Mouse (Mus musculus): ENCODE measurements around the gene Gda. TPM values are rescaled to one million over a fixed set of nuclear protein-coding genes. Genes with fewer than 3 reads are reported as not detected.

The Gda gene
- total RNA-seq, 2 experiments from 2014 or later: 153 to 155 TPM

DNA sequence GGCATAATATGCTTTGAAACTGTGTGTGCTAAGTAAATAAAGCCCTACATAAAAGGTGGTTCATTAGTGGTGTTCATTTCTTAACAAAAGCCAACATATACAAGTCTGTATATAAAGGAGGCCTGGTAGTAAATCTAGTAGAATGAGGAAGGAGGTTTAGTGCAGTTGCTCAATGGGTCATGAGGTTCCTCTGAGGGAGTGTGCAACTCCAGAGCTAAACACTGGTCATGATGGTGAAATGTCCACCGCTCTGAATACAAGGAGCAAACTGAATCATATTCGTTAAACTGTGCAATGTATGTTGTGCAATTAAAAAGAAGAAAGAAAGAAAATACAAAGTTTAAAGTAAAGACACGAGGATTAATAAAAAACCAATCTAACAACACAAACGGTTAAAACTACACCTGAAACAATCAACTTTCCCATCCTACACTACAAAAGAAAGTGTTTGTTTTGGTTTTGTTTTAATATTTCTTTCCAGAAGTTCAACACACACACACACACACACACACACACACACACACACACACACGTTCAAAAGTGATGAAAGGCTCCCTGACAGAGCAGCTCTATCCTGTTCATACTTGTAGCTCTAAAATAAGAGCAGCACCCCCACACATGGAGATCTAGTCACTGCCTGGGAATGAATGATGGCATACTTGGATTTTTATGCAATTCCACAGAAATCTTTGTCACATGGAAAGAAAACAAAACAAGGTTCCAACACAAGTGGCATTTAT is 11.9 kb downstream of the Gda start:
- DNase-seq (ENCODE audit: low spot score in 2 of 2): no peak

DNA sequence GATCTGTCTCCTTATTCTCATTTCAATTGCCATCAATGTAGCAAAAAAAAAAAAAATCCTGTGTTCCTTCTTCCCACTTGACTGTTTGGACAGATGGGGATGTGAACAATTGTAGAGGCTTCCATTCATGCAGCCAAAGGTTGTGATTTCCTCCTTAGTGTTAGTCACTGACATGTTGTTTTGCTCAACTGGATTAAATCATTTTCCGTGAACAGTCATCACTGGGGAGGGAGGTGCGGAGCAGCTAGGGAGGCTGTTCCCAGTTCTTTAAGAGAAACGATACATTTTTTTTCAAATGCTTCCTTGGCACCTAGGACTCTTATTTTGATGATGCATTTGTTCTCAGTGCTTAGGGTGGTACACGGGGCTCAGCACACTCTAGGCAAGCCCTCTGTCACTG is 15.8 kb downstream of the Gda start:
- DNase-seq (ENCODE audit: low spot score in 2 of 2): no peak

DNA sequence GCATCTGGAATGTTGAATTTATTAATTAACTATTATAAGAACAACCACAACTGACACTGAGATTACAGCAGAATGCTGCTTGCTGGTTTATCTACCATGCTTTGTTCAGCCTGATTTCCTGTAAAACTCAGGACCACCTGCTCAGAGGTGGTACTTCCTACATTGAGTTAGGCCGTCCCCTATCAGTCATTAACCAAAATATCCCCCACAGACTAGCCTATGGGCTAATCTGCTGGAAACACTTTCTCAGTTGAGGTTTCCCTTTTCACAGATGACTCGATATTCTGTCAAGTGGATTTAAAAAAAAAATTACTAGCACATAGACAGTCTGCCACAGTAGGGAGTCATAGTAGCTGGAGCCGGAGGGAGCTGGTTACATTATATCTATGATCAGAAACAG is 31.5 kb downstream of the Gda start:
- no peak for DNase-seq (ENCODE audit: low spot score in 2 of 2)

DNA sequence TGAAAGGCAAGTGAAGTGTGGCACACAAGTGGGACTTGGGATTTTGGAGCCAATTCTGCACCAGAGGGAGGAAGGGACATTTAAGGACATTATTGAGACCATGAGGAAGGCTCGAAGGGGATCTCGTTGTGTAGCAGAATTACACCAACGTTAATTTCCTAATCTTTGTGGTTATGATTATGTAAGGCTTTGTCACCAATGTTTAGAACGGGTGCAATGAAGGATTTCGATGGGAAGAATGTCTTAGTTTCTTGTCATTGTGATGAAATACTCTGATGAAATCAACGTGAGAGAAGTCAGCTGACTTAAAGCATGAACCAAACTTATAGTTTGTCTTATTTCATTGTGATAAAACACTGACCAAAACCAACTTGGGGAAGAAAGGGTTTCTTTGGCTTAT is 32.4 kb downstream of the Gda start:
- no peak for DNase-seq (ENCODE audit: low spot score in 2 of 2)

DNA sequence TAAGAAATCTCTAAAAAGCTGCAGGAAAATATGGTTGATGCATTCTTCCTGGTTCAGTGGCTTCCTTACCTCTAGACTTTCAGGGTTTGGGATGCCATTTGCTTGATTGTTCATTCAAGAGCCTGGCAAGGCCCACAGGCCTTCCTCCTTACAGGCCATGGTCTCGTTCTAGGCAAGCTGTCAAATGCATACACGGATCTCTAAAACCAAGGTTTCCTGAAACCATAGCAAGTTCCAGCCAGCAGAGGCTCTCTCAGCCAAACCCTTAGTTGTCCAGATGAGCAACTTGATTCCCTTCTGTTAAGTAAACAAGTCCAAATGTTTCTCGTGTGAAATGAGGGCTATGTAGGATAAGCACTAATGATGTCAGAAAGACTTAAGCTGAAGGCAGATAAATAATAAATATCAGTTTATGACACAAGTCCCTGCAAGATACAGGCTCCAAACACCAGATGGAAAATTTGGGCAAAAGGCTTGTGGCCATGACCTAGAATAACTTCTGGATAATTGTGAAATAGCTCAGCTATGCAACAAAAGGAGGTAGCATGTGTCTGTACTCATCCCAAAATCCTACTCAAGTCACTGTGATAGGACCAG is 34.0 kb downstream of the Gda start:
- no peak for DNase-seq (ENCODE audit: low spot score in 2 of 2)

DNA sequence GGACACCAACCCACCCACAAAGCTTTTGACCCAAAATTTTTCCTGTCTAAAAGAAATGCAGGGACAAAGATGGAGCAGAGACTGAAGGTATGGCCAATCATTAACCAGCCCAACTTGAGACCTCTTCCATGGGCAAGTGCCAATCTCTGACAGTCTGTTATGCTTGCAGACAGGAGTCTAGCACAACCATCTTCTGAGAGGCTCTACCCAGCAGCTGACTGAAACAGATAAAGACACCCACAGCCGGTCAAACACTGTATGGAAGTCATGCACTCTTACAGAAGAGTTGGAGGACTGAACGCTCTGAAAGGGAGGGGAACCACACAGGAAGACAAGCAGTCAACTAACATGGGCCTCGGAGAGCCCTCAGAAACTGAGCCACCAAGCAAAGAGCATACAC is 36.7 kb downstream of the Gda start:
- DNase-seq (ENCODE audit: low spot score in 2 of 2): no peak

DNA sequence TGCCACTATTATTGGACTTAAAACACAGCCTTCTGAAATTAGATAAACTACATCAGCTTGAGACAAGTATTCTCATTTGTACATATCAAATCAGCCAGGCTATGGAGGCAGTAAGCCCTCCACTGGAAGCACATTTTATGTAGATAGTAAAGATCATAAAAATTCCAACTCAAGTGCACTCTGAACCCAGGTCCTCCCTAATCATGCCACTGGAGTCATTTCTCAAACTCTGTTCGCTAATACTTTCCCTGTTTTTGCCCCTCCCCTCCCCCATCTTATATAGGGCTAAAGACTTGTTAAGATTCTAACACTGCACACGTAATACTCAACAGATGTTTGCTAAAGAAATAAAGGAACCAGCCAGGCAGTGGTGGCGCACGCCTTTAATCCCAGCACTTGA is 39.9 kb downstream of the Gda start:
- no peak for DNase-seq (ENCODE audit: low spot score in 2 of 2)

DNA sequence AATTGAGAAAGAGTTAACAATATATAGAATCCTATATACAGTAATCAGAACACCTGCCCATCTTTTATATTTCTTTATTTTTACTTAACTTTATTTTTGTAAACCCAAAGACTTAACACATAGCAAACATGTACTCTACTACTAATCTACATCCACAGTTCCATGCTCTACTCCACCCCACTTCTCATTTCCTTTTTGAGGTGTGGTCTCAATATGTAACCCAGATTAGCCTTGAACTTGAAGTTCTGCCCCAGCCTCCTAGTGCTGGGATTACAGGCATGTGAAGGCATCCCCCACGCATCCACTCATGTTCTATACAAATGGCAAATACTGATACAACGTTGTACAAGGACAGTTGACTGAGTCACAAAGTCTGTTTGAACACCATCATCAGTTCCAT is 40.4 kb downstream of the Gda start:
- DNase-seq (ENCODE audit: low spot score in 2 of 2): no peak

DNA sequence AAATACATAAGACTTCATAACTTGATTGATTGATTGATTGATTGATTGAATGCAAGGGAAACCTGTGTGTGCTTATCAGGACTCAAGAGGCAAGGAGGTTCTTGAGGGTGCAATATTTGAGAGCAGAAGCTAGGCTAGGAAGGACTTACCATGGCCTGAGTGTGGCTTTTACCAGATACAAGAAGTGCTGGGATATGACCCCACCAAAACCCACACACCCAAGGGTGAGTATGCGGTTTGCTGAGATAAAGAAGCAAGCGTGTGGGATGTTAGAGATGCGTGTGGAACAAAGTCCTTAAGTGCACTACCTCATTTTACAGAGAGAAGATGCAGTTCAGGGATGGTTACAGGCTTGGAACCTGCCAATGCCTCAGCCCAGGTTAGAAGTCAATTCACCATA is 41.0 kb downstream of the Gda start:
- DNase-seq (ENCODE audit: low spot score in 2 of 2): no peak

DNA sequence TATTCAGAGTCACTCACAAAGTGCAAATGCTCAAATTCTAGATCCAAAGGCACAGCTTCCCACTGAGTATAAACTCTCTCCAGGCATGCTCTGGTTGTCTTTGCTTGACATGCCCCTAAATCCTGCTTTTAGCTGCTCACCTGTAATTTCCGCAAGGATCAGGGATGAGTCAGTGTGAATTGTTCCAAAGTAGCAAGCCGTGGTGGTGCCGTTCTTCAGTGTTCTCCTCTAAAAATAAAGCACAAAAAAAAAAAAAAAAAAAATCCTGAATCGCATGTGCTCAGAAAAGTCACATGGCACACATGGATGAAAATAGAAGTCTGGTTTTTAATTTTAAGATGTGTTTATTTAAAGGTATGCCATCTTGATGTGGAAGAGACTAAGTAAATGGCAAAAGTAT is 47.9 kb downstream of the Gda start:
- DNase-seq (ENCODE audit: low spot score in 2 of 2): no peak

DNA sequence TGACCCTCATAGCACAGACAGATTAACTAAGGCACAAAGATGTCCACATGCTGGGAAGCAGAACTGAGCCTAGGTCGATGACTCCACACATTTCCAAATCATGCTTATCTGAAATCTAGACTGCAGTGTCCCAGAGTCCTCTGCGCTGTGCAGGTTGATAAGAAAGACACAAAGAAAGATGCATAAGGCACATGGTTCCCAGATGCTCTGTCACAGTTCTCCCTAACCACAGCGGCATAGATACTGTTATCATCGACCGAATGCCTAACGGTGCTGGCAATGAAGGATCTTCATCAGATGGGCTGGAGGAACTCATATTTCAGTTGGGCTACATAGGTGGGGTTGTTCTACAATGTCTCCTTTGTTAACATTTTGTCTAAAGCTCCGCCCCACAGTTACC is 49.5 kb downstream of the Gda start:
- DNase-seq (ENCODE audit: low spot score in 2 of 2): no peak

DNA sequence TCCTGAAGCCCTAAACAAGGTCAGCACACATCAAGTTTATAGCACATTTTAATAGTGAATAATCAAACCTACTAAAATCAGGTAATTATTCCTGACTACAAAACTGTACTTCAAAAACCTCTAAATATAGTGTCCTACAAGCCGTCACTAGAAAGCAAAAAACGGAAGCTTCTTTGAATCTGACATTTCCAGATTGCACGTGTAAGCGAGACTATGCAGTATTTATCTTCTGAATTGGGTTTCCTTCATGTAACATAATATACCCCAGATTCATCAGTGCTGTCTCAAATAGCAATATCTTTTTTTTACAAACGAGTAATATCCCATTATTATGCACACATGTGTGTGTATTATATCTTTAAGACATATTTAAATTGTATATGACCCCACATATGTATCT is 54.8 kb downstream of the Gda start:
- no peak for DNase-seq (ENCODE audit: low spot score in 2 of 2)

DNA sequence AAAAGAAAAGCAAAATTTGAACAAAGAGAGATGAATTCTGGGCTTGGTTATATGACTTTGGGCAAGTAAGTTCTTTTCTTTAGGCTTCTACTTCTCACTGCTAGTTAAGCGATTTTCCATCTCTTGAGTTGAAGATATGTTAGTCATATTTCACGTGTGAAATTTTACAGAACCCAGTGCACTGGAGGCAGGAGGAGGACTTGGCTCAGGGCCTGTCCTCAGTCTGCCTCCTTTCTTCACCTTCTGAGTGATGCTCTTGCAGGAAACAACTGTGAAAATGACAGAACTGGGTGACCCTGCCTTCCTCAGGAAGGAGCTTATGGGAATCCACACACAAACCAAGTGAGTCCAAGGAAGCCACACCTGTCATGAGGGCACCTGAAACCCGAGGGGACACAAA is 57.9 kb downstream of the Gda start:
- no peak for DNase-seq (ENCODE audit: low spot score in 2 of 2)

DNA sequence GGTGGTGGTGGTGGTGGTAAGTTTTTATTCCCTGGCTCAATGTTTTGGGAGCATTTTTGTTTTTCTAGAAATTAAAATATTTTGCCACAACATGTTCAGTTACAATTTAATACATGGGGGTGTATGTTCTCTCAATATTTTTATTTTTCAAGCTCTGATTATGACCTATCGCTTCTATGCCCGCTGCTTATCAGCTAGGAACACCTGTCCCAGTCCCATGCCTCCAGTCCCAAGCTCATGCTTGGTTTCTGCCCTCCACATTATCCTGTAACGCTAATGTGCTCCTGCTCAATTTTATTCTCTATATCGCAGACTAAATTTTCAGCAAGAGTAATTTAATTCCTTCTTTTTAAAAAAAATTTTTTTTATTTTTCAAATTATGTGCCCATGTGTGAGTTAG is 64.1 kb downstream of the Gda start:
- no peak for DNase-seq (ENCODE audit: low spot score in 2 of 2)

DNA sequence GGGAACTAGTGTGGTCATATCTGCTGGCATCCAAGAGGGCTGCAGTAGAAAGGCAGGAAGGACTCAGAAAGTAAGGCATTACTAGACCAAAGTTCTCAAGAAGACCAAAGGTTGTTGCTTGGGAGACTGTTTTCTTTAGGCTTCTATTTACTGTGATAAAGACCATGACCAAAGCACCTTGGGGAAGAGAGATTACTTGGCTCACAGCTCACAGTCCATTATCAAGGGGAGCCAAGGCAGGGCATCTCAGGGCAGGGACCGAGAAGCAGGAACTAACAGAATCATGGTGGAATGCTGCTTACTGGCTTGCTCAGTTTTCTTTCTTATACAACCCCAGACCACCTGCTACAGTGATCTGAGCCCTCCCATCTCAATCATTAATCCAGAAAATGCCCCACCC is 65.9 kb downstream of the Gda start:
- no peak for DNase-seq (ENCODE audit: low spot score in 2 of 2)

DNA sequence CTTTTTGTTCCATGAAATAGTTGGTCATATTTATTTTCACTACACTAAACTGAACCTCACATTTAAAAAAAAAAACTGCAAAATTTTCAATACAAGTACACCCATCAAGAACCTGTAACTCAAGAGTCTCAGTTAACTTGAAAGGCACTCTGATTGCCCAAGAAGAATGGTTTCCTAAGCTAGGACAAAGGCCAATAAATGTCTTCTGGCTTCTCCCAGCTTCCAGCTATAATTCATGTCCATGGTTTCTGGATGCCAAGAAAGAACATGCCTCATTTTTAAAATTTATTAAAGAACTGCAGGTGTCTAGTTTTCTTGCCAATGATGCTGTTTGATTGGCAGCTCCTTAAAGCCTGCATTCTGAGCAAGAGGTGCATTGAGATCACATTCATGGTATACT is 75.3 kb downstream of the Gda start:
- DNase-seq (ENCODE audit: low spot score in 2 of 2): no peak

DNA sequence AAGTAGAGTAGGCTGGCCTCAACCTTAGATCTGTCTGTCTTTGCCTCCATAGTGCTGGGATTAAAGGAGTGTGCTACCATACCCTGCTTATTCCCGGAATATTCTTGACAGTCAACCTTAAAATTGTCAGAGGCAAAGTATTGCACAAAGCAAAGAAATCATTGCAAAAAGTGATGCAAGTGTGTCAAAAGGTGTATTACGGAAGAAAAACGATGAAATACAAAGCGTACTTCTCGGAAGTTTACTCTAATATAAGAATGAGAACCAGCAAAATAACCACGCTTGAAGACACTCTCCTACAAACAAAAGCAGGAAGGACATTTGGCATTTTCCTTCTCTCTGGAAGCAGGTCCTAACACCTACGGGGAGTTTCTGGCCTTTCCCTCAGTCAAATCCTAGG is 76.9 kb downstream of the Gda start:
- DNase-seq (ENCODE audit: low spot score in 2 of 2): no peak

DNA sequence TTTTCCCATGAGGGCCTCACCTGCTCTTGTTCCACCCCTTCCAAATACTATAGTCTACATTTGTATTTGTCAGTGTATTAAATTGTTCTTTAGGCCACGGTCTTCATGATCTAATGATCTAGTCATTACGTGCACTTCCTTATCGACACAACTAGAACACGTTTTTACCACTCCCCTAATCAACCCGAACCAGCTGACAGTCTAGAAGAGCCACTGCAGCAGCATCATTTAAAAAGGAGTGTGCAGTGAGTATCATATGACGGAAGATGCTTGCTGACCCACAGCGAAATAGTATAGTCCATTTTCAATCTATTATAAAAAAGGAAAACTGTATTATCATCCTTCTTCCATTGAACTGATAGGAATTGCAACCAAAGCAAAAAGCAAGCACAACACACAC is 82.3 kb downstream of the Gda start:
- no peak for DNase-seq (ENCODE audit: low spot score in 2 of 2)

DNA sequence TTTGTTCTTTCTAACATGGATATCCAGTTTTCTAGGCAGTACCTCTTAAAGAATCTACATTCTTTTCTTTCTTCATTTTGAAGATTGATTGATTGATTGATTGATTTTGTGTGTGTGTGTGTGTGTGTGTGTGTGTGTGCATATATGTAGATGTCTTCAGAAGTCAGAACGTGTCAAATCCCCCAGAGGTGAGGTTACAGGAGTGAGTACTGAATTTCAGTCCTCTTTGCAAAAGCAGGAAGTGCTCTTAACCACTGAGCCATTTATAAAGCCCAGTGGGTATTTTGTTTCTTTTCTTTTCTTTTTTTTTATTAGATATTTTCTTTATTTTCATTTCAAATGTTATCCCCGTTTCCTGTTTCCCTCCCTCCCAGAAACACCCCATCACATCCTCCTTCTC is 86.4 kb downstream of the Gda start:
- DNase-seq (ENCODE audit: low spot score in 2 of 2): no peak

DNA sequence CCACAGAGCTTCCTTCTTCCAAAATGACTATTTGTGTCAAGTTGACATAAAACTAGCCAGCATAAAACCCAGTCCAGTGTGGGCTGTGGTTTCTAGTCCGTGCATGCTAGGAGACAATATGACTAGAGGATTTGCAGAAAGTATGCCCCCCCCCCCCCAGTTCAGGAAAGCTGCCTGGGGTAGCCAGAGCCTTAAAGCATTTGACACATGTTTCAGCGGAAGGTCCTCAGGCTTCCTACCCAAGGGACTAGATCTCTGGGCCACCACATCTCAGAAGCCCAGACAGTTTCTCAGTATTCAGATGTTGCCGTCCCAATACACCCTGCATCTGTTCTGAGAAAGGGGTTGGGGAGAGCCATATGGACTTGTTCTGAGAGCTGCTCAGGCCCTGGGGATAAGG is 89.0 kb downstream of the Gda start:
- no peak for DNase-seq (ENCODE audit: low spot score in 2 of 2)

DNA sequence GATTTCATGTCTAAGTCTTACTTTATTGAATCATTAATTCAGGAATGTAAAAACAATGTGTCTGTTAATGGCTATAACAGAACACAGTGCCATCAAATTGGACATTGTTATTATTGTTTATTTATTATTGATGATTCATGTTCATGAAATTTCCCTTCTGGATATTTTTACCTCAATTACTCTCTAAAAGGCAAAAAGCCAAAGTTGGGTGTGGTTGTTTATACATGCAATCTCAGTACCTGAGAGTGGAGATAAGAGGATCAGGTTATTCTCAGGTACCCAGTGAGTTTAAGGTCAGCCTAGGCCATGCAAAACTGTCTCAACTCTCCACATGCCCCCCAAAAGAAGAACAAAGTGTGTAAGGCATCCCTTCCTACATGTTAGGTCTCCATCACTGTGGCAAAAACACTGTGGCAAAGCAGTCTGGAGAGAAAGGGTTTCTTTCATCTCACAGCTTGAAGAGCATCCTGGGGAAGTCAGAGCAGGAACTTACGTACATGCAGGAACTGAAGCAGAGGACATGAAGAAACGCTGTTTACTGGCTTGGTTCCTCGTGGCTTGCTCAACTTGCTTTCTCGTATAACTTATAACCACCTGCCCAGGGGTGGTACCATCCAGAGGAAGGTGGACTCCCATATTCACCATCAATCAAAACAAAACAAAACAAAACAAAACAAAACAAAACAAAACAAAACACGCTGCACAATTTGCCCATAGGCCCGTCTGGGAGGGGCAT is 89.6 kb downstream of the Gda start:
- no peak for DNase-seq (ENCODE audit: low spot score in 2 of 2)

DNA sequence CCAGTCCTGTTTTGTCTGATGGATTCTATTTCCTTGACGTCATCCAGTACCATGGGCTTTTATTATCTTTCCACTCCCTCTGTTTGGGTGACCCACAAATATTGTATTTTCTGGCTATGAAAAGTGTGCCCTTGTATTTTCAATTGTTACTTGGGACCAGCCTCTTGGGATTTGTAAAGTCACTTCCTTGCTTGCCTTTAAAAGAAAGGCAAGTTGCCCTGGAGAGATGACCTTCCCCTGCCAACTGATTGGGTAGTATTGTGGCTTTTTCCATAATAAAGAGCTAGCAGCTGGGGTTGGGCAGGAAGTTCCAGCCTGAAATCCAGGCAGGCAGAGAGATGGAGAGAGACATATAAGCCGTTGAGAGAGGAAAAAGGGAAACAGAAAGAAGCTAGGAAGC is 91.5 kb downstream of the Gda start:
- no peak for DNase-seq (ENCODE audit: low spot score in 2 of 2)

DNA sequence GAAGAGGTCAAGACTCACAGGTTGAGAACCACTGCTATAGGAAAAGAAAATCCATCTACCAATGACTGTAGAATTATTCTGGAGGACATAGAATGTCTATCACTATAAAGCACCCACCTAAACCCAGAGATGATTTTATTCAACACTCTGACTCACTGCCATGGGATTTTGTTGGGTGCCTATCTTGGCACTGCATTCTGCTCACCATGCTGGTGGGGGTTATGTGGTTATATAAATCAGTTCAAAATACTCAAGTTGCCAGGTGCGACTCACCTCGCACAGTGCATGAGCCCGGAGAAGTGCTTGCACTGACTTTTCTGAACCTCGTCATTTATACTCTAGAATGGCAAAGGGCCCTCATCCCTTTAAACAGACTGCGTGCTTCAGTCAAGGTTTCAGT is 94.0 kb downstream of the Gda start:
- DNase-seq (ENCODE audit: low spot score in 2 of 2): no peak
